In the genomic region with DNA sequence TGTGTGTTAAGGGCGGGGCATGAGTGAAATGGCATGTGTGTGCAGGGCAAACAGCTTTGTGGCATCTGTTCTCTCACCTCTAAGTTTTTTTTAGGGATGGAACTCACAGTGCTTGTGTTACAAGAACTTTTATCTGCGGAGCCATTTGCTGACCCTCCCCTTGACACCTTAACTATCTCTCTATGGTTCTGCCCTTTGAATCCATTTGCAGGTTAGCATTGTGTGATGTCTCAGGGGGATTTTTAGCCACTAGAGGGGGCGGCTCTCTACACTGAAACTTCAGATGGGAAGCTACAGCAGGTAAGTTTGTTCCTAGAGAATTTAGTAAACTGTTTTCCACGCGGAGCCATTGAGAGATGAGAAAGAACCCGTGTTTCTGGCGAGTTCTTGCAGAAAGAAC, we compare ENCODE assay signal across 10 mouse cellular contexts. TPM values are rescaled to one million over a fixed set of nuclear protein-coding genes. Genes with fewer than 3 reads are reported as not detected.
DNase-seq lines count a peak whose midpoint lies in the region; ATAC-seq and TF ChIP-seq lines count a peak whose summit lies in the region.
"Had no signal": no experiment of that assay in that cellular context is flagged by ENCODE, and none has a peak within 500 bp of the region (broad histone marks: within the 10 kb centered on the region; RNA-seq: fewer than 3 reads in every experiment).

No protein-coding gene starts in this region.

- TF ChIP-seq CTCF in forebrain, postnatal 0 days (IDR thresholded peaks at IDR 0.05; ENCODE audit: low read depth): peak; percentile 56; the same call in 1 of the 2 replicates
- no peak for TF ChIP-seq CTCF in thymus, adult 2 months (IDR thresholded peaks at IDR 0.05; ENCODE audit: borderline replicate concordance, control insufficient read depth, extremely low read depth, insufficient read depth, low read length, poor library complexity)
- peak; percentile 62 for TF ChIP-seq CTCF in left cerebral cortex, adult 2 months (IDR thresholded peaks at IDR 0.05)

- no peak overlapping the region for H3K4me2 ChIP-seq in forebrain, postnatal 0 days (ENCODE audit: low read depth)
- no peak overlapping the region for H3K4me2 ChIP-seq in forebrain, embryonic 15.5 days (replicated peaks)
- H3K4me2 ChIP-seq in forebrain, embryonic 14.5 days (ENCODE audit: low read length): no peak overlapping the region
- no peak overlapping the region for H3K4me2 ChIP-seq in midbrain, embryonic 13.5 days (replicated peaks)
- H3K4me2 ChIP-seq: limb, embryonic 13.5 days had no signal

- no peak for TF ChIP-seq POLR2A in thymus, adult 2 months (IDR thresholded peaks at IDR 0.05; ENCODE audit: control insufficient read depth, extremely low read depth, insufficient read depth, low read length, poor library complexity)

- no peaks in the 10 kb centered on the region for H3K4me1 ChIP-seq in forebrain, postnatal 0 days (ENCODE audit: insufficient read depth)
- H3K4me1 ChIP-seq in forebrain, embryonic 15.5 days: peaks cover 7% of the 10 kb centered on the region; the same call in 1 of the 2 replicates
- no peaks in the 10 kb centered on the region for H3K4me1 ChIP-seq in thymus, adult 2 months (replicated peaks; ENCODE audit: control insufficient read depth, insufficient read depth, low read length)
- H3K4me1 ChIP-seq in forebrain, embryonic 14.5 days (ENCODE audit: control insufficient read depth, insufficient read depth, low read length): peaks cover 4% of the 10 kb centered on the region; the same call in 1 of the 2 replicates
- H3K4me1 ChIP-seq in midbrain, embryonic 13.5 days (replicated peaks): peaks cover 12% of the 10 kb centered on the region
- H3K4me1 ChIP-seq: limb, embryonic 13.5 days had no signal

- no peak overlapping the region for H3K27ac ChIP-seq in forebrain, postnatal 0 days (ENCODE audit: low read depth, low read length)
- no peak overlapping the region for H3K27ac ChIP-seq in forebrain, embryonic 15.5 days (replicated peaks)
- no peak overlapping the region for H3K27ac ChIP-seq in thymus, adult 2 months (ENCODE audit: control insufficient read depth, insufficient read depth, low read length)
- no peak overlapping the region for H3K27ac ChIP-seq in left cerebral cortex, adult 2 months
- no peak overlapping the region for H3K27ac ChIP-seq in forebrain, embryonic 14.5 days (ENCODE audit: low read depth, low read length)
- H3K27ac ChIP-seq in midbrain, embryonic 13.5 days: no peak overlapping the region
- H3K27ac ChIP-seq: limb, embryonic 13.5 days had no signal

- H3K27me3 ChIP-seq in forebrain, postnatal 0 days (ENCODE audit: insufficient read depth, low read length): no peaks in the 10 kb centered on the region
- H3K27me3 ChIP-seq in forebrain, embryonic 15.5 days: 0 out of 2 replicates have a peak, but pooled peaks cover 7% of the 10 kb centered on the region
- H3K27me3 ChIP-seq in thymus, adult 2 months (ENCODE audit: control insufficient read depth, insufficient read depth, low read length): peaks cover 2% of the 10 kb centered on the region; the same call in 1 of the 2 replicates
- H3K27me3 ChIP-seq in forebrain, embryonic 14.5 days (replicated peaks; ENCODE audit: control insufficient read depth, insufficient read depth, low read length): no peaks in the 10 kb centered on the region
- peaks cover 26% of the 10 kb centered on the region for H3K27me3 ChIP-seq in midbrain, embryonic 13.5 days

- intact Hi-C loops in left cerebral cortex, adult 2 months (cut with DNase I): loop anchor here (10.0 kb wide), 2 partner anchors 393 to 1253 kb away; no protein-coding TSS in a partner anchor

- H3K9me3 ChIP-seq in forebrain, postnatal 0 days (ENCODE audit: low read length): no peaks in the 10 kb centered on the region
- no peaks in the 10 kb centered on the region for H3K9me3 ChIP-seq in forebrain, embryonic 15.5 days
- H3K9me3 ChIP-seq in forebrain, embryonic 14.5 days (replicated peaks; ENCODE audit: control insufficient read depth, low read length): no peaks in the 10 kb centered on the region
- H3K9me3 ChIP-seq in midbrain, embryonic 13.5 days: no peaks in the 10 kb centered on the region
- H3K9me3 ChIP-seq: limb, embryonic 13.5 days had no signal

- peak; percentile 35 for DNase-seq in forebrain, postnatal 0 days
- DNase-seq in thymus, adult 2 months: peak; percentile 59
- no peak for DNase-seq in thymus, adult 18-20 months
- DNase-seq in left cerebral cortex, adult 2 months (ENCODE audit: extremely low spot score in 1 of 2, low spot score in 2 of 2): peak; percentile 28 to 43
- peak; percentile 66 for DNase-seq in thymus, postnatal 14 days
- DNase-seq in forebrain, embryonic 14.5 days (ENCODE audit: low spot score): no peak

- no peak overlapping the region for H3K9ac ChIP-seq in forebrain, postnatal 0 days
- no peak overlapping the region for H3K9ac ChIP-seq in forebrain, embryonic 15.5 days (replicated peaks)
- H3K9ac ChIP-seq in forebrain, embryonic 14.5 days (ENCODE audit: low read length): no peak overlapping the region
- H3K9ac ChIP-seq in midbrain, embryonic 13.5 days (replicated peaks): no peak overlapping the region
- H3K9ac ChIP-seq: limb, embryonic 13.5 days had no signal

- H3K4me3 ChIP-seq in forebrain, postnatal 0 days (ENCODE audit: low read depth, low read length): no peak overlapping the region
- no peak overlapping the region for H3K4me3 ChIP-seq in forebrain, embryonic 15.5 days
- no peak overlapping the region for H3K4me3 ChIP-seq in thymus, adult 2 months (ENCODE audit: control insufficient read depth, insufficient read depth, low read length)
- no peak overlapping the region for H3K4me3 ChIP-seq in left cerebral cortex, adult 2 months
- H3K4me3 ChIP-seq in forebrain, embryonic 14.5 days (ENCODE audit: low read depth, low read length): no peak overlapping the region
- H3K4me3 ChIP-seq in midbrain, embryonic 13.5 days (replicated peaks): no peak overlapping the region
- H3K4me3 ChIP-seq: limb, embryonic 13.5 days had no signal

- H3K36me3 ChIP-seq in forebrain, postnatal 0 days (ENCODE audit: insufficient read depth): no peaks in the 10 kb centered on the region
- no peaks in the 10 kb centered on the region for H3K36me3 ChIP-seq in forebrain, embryonic 15.5 days
- H3K36me3 ChIP-seq in thymus, adult 2 months (ENCODE audit: control insufficient read depth, insufficient read depth, low read length): no peaks in the 10 kb centered on the region
- H3K36me3 ChIP-seq in forebrain, embryonic 14.5 days (ENCODE audit: control insufficient read depth, insufficient read depth, low read length): no peaks in the 10 kb centered on the region
- H3K36me3 ChIP-seq in midbrain, embryonic 13.5 days: no peaks in the 10 kb centered on the region
- H3K36me3 ChIP-seq: limb, embryonic 13.5 days had no signal

- WGBS in forebrain, postnatal 0 days: 44% methylated on average over 7 of the region's 7 CpGs
- WGBS in forebrain, embryonic 15.5 days: 35% methylated on average over 6 of the region's 7 CpGs
- WGBS in thymus, adult 2 months: 34% methylated on average over 7 of the region's 7 CpGs
- WGBS in forebrain, embryonic 14.5 days: 35% methylated on average over 7 of the region's 7 CpGs
- 43% methylated on average over 7 of the region's 7 CpGs for WGBS in midbrain, embryonic 13.5 days

- ATAC-seq in forebrain, postnatal 0 days: no peak
- no peak for ATAC-seq in forebrain, embryonic 15.5 days (replicated peaks)
- no peak for ATAC-seq in forebrain, embryonic 14.5 days
- ATAC-seq in midbrain, embryonic 13.5 days: no peak

RNA-seq across cellular contexts. Expression of a gene that starts 32.1 kb away (rescaled TPM):
- not detected in 2 replicates for total RNA-seq in forebrain, postnatal 0 days (2014; rRNA removed)
- not detected in 2 replicates for polyA plus RNA-seq in forebrain, postnatal 0 days (2015; fragmentation: Nextera tagmentation; extraction: Ambion mirVana)
- not detected in 2 replicates for polyA plus RNA-seq in forebrain, embryonic 15.5 days (2015; fragmentation: Nextera tagmentation; extraction: Ambion mirVana)
- not detected in 2 replicates for polyA plus RNA-seq in thymus, adult 2 months (2012; rRNA removed)
- not detected for total RNA-seq in left cerebral cortex, adult 2 months (2021)
- polyA plus RNA-seq in forebrain, embryonic 14.5 days (2014; fragmentation: Nextera tagmentation; extraction: Ambion mirVana): not detected in 2 replicates
- polyA plus RNA-seq in midbrain, embryonic 13.5 days (2015; fragmentation: Nextera tagmentation; extraction: Ambion mirVana): 0.13 TPM in 1 of 2 replicates, not detected in the other
- polyA plus RNA-seq: limb, embryonic 13.5 days; neural tube, embryonic 11.5 days had no signal

Comparison
In these comparisons a context has a peak if more than half of its experiments do, and no peak if none do; other contexts are left out.
1. DNase-seq: peak in forebrain, postnatal 0 days (single experiment), thymus, adult 2 months (single experiment), left cerebral cortex, adult 2 months (2 of 2) and thymus, postnatal 14 days (single experiment); none in thymus, adult 18-20 months (0 of 2) and forebrain, embryonic 14.5 days (single experiment).